Mouse (Mus musculus) heart, adult 9 months (tissue): Measurements from ENCODE around the gene 4930556J24Rik.
A peak's percentile ranks its signal among the peaks of the same experiment; 100 is the strongest.
"Not testable (repeated sequence)": the region's sequence is repeated elsewhere in the genome, so short reads cannot be mapped to it uniquely, and the experiment has no call there.

ENCODE experiments used
- DNase-seq, 2 experiments: peaks; one replicate each; pipeline ENCODE4 v3.0.0; 2022; ENCODE audit warnings: low spot score in 2 of 2

4930556J24Rik gene

DNA sequence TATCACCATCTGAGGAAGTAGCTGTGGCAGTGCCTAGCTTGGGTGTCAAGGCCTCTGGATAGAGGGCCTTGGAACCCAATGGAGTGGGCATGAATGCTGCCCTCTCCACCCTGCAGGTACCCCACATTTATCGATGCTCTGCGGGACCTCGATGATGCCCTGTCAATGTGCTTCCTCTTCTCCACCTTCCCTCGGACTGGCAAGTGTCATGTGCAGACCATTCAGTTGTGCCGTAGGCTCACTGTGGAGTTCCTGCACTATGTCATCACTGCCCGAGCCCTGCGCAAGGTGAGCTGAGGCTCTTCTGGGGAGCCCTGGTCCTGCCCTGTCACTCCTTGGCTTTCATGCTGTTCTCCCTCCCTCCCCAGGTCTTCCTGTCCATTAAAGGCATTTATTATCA lies 3.5 kb downstream of the 4930556J24Rik start:
- no peak for DNase-seq

DNA sequence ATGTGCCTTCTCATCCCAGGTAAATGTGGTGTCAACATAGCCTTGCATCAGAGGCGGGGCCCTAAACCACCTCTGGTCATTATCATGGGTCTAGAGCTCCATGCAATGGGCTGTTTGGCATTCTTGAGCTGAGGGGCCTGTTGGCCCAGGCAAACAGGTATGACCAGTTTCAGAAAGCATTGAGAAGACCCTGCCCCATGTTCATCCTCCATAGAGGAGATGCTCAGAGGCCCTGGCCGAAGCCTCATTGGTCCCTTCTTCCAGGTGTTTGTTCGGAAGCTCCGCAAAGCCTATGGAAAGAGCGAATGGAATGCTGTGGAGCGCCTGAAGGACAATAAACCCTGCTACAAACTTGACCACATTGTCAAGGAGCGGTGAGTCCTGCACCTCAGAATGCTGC lies 6.2 kb downstream of the 4930556J24Rik start:
- no peak for DNase-seq

DNA sequence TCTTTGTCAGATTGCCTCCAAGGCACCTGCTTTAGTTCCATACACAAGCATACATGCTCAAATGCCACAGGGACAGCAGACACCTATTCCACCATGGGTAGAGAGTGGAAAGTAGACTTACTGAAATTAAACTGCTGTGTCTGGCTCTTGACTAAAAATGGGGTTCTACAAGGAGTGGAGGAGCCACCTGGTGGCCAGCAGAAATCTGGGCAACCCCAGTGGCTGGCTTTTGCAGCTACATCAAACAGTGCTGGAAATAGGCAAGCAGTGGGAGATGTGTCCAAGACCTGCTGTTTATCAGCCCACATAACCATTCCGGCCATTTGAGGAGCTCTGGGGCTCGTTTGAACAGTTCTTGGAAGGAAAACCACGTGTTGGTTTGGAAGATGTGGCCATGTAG lies 6.7 kb downstream of the 4930556J24Rik start:
- DNase-seq: no peak

DNA sequence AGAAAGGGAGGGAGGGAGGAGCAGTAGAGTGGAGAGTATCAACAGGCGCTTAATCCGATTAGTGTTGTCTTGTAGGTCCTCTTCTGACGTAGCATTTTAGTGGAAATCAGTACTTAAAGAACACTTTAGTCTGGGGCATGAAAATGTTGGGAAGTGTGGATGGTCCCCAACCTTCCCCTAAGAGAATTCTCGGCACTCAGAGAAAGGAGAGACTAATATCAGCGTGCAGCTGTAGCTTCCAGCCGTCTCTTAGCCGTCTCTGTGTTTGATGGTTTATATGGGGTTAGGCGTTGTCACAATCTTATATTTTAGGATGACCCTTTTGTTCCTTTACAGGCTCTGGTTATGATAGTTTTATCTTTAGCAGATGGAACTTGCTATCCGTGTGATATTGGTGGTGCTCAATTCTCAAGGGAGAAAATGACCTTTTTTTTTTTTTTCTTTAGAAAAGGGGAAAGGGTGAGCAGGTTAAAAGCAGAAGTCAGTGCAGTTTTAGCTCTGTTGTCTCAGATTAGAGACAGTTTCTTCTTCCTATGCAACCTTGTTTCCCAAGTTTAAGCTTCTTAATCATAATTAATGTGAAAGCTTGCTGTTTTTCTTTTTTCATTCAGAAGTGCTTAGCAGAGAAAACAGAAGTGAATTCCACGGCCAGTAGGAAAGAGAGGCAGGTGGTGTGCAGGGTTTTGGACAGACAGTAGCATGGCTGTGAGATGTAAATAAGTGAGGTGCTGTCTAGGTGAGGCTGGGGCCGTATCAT lies 12.0 kb downstream of the 4930556J24Rik start:
- no peak for DNase-seq

DNA sequence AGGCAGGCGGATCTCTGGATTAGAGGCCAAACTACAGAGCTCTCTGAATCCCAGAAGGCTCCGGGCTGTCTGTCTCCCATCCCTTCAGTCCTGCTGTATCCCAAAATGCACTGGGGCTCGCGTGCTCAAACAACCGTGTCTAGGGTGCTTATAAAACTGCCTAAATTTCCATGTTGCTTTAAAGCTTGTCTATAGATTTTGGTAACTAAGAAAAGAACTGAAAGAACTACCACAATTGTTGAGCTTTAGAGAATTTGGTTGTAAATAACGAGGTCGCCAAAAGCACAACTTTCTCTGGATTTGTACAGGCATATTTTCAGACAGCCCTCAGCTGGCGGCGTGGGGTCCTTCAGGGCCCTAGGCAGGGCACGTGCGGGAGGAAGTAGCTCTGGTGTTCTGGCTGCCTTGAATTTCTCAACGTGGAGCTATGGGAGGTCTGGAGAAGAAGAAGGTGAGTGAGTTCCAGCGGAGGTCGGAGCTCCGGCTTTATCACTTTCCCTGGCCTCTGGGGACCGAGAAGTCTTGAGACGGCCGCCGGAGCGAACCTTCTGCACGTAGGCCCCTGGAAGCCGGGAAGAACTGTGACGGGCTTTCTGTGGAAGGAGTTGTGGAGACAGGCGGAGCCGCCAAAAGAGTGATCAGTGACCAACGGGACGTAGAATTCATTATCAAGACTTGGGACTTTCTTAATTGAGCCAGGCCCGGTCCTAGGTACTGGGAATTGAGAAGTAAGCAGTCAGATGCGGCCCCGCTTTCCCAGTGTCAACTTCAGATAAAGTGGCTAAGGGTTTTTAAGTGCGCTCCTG lies 12.8 kb downstream of the 4930556J24Rik start, which contains the start of gene Pes1:
Gene Pes1, plus strand, starts transcription at position 366 of the 806 bp plus-strand sequence.
- DNase-seq: peak; percentile 82 to 92

DNA sequence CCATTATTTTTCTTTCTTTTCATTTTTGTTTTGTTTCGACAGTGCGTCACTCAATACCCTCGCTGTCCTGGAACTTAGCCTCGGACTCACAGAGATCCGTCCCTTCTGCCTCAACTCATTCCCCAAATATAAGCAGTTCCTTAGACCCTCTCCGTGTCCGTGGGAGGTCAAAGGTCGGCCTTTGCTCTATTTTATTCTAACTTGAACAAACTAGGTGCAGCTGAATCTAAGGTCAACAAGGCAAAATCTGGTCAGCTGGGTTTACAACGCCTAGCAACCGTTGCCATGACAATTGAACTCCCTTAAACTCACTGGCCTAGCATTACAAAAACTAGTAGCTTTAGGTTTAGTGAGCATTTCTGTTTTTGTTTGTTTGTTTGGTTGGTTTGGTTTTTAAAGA lies 13.4 kb downstream of the 4930556J24Rik start:
- no peak for DNase-seq

DNA sequence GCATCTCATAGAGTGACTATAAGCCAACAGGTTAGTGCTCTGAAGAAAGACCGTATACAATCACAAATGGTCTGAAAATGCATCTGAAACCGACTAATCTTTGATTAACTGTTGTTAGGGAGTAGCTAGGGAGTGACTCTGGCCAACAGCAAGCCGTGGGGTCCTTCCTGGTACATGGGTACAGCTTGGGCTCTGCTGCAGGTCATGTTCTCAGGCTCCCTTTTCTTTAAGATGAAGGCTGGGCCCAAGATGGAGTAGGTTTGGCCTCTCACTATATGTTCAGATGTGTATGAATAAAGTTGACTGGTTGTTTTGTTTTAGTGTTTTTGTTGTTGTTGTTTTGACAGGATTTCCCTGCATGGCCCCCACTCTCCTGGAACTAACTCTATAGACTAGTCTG lies 14.8 kb downstream of the 4930556J24Rik start:
- DNase-seq: no peak

DNA sequence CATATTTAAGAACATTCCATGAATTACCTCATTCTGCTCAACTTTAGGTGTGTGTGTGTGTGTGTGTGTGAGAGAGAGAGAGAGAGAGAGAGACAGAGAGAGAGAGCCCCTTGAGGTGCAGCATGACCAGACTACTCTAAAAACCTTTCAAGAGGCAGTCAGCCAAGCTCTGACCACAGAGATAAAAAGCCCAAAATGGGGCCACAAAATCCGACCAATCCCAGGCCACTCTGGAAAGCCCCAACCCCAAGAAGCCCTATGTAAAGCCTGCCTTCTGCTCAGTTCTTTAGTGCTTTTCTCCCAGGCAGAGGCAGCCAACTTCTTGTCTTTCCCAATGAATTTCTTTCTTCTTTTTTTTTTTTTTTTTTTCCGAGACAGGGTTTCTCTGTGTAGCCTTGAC lies 15.7 kb downstream of the 4930556J24Rik start:
- DNase-seq: no peak

DNA sequence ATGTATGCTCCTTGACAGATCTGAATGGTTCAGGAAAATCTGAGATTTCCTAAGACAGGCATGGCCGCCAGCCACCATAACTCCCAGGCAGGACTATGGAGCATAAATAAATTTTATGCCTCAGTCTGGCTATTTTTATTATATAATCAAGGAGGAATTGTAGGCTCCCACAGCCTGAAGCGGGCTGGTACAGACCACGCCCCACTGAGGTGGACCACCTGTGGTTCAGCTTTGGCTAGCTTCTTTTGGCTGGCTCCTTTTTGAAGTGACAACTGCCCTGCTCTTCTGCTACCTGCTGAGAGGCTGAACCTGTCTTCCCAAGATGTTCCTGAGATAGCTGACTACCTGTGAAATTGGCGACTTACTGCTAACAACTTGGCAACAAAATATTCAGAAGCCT lies 21.2 kb downstream of the 4930556J24Rik start:
- not testable (repeated sequence) for DNase-seq

DNA sequence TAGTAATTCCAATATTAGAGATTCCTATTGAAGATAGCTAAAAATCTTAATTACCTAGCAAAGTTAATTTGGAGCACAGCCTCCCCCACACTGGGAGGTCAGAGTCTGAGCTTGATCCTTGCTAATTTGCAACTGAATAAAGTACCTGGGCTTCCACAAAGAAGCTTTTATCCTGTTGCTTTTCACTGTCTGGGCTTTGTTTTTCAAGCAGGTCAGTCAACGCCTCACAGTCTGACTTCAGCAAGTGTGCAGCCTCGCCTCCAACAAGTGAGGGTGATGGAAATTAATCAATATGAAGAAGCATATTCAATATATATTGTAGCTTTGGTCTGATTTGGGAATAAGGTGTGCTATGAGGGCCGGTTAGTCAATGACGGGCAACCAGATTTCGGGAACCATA lies 21.7 kb downstream of the 4930556J24Rik start:
- DNase-seq: not testable (repeated sequence)

DNA sequence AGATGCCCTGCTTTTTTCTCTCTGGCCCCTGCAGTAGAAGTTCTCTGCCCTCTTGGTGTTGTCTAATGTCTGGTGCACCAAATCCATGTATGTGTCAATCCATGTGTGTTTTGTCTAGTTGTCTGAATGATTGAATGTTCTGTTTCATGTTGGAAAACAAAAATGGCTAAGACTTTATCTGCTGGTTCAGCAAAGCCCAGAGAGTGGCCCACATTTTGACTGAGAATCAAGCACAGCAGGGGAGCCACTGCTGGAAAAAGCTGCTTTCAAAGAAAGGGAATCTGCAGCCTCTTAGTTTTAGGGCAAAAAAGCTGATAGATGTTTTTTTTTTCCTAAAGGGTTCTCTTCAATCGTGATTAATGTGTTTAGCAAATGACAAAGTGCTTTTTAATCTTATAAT lies 30.2 kb downstream of the 4930556J24Rik start:
- no peak for DNase-seq

DNA sequence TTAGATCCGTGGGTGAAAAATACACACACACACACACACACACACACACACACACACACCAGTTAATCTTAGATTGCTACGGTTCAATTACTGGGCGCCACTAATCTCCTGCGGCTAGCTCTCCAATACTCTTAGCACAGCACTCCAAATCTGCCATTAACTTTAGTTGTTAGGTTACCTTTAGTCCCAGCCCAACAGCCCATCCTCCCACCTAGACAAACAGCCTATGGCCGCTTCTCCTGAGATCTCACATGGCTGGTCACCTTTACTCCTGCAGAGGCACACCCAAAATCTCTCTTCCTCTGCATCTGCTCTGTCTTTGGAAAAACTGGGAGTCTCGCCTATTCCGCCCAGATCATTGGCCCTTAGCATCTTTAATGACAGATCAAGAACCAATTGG lies 35.2 kb downstream of the 4930556J24Rik start:
- no peak for DNase-seq

DNA sequence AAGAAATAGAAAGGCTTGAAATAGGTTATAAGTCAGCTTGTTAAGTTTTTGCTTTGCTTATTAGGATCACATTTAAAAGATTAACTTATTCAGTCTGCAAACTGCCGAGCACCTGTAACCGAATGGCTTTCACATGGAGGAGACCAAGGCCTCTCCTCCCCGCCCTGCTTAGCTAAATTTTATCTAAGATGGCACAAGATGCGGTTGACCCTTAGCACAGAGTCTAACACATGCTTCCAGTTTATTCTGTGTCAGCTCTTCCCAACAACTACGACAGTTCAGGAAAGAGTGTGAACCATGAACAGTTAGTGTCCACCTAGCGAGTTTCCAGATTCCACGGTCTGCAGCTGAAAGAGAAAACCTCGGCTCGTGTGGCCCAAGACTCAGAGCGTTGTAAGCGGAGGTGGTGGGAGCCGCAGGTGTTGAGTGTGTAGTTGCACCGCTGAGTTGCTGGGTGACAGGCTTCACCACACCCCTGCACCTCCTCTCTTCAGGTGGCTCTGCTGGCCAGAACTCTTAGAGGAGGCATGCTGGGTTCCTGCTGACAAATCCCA lies 39.2 kb downstream of the 4930556J24Rik start:
- no peak for DNase-seq

DNA sequence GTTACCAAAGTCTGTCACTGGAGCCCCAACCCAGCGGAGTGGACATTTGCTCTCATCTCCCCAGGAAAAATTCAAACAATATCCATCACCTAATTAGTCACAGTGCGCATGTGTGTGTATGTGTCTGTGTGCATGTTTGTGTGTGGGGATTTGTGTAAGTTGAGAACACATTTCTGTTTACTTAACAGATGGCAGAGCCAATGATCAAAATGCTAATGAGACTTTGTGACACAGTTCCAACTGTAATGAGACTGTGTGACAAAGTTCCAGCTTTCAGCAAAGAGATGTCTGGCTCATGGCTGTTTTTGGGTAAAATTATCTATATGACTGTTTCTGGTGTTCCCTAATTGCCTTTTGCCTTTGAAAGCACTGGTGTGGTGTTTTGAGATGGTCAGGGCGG lies 40.3 kb downstream of the 4930556J24Rik start:
- DNase-seq: no peak

DNA sequence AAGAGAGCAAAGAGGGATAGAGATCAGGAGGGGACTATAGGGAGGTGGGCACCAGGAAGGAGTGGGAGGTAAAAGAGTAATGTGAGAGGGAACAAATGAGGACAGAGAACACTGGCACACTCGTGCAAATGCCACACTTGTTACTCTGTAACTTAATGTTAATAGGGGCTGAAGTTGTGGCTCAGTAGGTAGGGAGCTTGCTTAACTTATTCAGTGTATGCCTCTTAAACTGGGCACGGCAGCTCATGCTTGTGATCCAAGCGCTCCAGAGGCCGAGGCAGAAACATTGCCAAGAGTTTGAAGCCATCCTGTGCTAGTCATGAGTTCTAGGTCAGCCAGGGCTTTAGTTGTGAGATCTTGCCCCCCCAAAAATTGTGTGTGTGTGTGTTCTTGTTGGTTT lies 41.4 kb downstream of the 4930556J24Rik start:
- no peak for DNase-seq

DNA sequence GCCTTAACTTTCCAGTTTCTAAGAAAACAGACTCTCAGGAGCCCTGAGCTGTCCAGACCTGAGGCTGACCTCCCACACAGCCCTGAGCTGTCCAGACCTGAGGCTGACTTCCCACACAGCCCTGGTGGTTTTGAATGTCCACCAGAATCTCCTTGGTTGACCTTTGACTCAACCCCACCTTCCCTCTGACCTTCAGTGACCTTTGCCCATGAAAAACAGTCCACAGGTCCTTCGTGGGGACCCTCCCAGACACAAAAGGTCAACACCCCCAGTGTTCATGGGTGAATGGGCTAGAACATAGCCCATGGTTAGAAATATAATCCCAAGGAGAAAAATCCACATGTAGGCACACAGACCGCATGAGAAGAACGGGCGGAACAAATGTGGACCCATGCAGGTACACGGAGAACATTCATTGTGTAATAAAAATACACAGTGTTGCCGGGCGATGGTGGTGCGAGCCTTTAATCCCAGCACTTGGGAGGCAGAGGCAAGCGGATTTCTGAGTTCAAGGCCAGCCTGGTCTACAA lies 42.8 kb downstream of the 4930556J24Rik start:
- no peak for DNase-seq

DNA sequence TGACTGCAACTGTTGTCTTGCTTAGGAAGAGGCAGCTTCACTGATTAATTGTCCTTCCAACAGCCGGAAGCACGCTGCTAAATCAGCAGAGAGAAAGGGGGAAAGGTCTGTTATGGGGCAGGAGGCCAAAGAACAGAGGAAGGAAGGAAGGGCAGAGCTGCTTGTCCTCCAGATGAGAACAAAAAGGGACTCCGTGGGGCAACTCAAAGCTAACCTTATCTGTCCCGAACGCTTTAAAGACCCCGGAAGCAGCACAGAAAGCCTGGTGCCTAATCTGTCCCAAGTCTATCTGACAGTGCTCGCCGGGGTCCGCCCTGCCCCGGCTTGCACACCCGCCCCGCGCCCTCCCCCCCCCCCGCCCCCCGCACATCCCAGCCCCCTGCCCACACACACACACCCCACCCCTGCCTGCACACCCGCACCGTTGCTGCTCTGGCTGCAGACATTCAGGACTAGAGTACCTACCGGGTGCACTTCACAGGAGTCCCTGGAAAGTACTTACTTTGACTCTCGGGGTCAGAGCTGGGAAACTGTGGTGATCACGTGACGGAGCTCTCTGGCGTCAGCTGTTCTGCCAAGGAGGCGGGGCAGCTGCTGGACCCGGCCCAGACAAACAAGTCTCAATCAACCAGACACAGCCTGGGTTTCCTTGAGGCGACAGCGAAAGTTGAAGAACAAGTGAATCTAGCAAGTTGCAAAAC lies 44.9 kb downstream of the 4930556J24Rik start, which contains the start of gene Tcn2:
Gene Tcn2, minus strand, starts transcription at position 649 of the 701 bp plus-strand sequence.
- DNase-seq: peak; percentile 93

DNA sequence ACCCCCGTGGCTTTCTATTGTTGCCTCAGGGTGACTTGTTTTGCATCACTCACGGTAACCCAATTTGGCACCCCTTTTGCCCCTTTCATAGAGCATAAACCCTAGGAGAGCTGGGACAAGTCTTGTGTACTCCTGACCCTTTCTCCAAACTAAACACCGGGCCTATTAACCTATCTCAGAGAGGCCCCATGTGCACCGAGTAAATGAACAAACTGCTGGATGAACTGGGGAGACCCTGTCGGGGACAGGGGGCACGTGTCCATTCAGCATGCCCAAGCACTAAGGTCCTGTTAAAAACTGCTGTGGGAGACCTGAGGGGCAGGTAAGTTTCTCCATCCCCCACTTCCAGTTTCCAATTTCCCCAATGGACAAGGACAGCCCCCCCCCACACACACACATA lies 45.6 kb downstream of the 4930556J24Rik start:
- no peak for DNase-seq

DNA sequence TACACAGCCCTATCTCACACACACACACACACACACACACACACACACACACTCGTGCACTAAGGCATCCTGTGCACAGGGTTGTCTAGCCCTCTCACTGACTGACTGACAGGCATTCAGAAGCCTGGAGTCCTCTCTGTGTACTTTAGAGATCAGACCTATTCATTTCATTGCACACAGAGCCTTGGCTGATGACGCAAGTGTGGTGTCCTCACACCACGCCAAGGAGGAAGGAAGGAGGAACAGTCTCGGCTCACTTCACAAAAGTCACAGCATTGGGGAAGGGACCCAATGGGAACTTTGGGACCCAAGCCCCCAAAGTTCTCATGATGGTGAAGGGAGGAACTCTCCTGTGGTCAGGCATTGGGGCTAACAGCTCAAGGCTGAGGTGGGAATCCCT lies 46.6 kb downstream of the 4930556J24Rik start:
- DNase-seq: no peak

DNA sequence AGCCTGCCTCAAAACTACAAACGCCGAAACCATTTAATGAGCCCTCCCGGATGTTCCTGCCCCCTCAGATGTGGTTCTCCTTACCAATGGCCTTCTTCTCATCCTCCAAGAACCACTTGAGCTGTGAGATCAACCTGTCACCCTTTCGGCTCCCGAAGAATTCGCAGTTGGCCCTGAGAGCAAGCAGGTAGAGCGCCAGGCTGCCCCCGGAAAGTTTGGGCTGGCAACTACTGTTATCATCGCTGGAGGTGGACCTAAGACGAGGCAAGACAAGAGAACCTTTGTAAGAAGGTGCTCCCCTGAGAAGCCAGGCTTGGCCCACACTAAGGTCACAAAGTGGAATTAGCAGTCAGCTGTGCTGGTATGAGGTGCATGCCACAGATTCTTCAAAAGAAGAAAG lies 50.7 kb downstream of the 4930556J24Rik start:
- DNase-seq: no peak

DNA sequence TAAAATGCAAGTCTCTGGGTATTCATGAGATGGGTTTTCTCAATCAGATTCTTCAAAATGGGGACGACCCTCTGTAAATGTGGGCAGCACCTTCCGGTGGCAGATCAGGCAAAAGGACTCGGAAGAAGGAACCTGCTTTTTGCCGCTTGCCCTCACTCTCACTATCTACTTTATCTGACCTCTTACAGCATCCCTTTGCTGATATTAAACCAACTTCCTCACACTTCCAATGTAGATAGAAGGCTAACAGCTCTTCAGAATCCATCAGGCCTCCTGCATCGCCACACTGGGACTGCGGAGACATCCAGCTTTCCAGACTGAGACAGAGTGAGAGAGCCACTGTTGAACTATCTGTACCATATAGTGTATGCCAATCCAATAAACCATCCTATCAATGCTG lies 53.8 kb downstream of the 4930556J24Rik start:
- DNase-seq: no peak

DNA sequence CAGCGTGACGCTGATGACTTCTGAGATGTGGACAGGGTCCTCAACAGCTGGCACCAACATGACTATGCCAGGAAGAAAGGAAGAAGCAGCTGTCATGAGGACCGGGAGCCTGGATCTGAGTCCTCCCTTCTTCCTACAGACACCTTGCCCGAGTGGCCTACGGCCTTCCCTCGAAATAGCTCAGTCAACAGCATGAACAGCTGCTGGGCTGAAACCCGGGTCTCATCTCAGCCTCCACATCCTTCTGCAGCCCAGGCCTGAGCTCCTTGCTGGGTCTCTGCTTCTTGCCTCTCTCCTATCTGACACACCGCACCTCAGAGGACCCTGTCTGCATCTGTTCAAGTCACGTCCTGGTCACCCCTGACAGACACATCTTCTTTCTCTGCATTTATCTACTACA lies 54.5 kb downstream of the 4930556J24Rik start:
- DNase-seq: no peak
